Mouse (Mus musculus): ENCODE measurements around the gene Rpl37.

The Rpl37 gene

DNA sequence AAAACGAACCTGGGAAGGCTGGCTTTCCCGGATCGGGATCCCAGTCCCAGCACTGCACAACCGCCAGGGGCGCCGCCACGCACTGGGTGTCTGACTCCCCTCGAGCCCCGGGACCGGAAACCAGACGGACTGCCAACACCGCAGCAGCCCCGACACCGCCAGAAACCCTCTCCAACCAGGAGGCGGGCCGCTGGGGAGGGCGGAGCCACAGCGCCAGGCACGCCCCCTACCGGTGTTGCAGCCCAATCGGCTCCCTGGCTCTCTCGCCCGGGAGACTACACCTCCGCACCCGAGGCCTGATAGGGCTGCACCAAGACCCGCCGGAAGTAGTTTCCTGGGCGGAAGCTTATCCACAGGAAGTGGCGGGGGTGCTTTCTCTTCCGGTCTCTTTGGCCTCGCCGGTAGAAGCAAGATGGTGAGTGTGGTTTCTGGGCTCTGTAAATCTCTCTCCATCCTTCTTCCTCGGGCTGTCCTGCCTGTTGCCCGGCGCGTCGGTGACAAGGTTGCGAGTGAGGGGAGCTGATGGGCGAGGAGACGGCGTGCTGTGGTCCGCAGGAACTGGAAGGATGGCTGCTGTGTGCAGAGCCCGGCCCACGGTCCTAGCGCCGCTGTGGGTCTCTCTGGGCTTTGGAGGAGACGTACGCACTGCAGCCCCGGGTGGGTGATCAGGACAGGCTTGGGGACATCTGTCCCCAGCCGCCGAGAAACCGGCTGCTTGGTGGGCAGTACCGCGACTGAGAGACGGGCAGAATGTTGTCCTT is at the start of gene Rpl37:
TSS of gene Rpl37 (plus strand) at position 376 of the 761 bp plus-strand sequence.
- DNase-seq (ENCODE audit: low read depth, low spot score), result peak; percentile 96

GRCm38 (mm10) chr15:5068801-5069518 is 47.5 kb upstream of the Rpl37 start:
- peak; percentile 85 for DNase-seq (ENCODE audit: low read depth, low spot score)

DNA sequence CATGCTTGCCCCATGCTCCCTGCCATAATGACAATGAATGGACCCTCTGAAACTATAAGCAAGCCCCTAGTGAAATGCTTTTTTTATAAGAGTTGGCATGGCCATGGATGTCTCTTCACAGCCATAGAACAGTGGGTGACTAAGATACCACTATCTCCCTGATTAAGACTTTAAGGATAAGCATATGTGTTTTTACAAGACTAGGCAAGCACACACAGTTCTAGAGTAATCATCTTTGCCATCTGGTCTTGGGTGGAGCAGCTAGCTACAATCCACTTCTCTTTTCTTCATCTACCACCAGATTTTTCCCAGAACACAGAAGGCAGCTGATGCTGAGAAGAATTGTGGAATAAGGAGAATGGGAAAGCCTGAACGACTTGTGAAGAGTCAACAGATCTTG is 35.2 kb upstream of the Rpl37 start:
- no peak for DNase-seq (ENCODE audit: low read depth, low spot score)

DNA sequence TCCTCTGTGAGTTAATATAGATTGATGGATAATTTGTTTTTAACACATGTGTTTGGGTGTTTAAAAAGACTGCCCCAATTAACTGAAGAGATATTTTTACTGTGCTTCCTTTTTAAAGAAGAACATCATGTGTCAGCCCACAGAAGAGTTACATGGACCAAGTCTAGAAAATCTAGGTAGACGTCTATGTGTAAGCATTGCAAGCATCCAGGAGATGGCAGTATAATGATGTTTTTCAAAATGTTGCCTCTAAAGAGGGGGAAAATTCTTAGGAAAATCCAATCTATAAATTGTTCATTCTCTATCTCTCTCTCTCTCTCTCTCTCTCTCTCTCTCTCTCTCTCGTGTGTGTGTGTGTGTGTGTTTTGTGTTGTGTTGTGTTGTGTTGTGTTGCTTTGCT is 30.3 kb upstream of the Rpl37 start:
- DNase-seq (ENCODE audit: low read depth, low spot score), result peak; percentile 32

- DNase-seq (ENCODE audit: low read depth, low spot score), result no peak
Observed at GRCm38 (mm10) chr15:5088850-5089608, 27.4 kb upstream of the Rpl37 start.

GRCm38 (mm10) chr15:5090131-5090530 is 26.3 kb upstream of the Rpl37 start:
- no peak for DNase-seq (ENCODE audit: low read depth, low spot score)

DNA sequence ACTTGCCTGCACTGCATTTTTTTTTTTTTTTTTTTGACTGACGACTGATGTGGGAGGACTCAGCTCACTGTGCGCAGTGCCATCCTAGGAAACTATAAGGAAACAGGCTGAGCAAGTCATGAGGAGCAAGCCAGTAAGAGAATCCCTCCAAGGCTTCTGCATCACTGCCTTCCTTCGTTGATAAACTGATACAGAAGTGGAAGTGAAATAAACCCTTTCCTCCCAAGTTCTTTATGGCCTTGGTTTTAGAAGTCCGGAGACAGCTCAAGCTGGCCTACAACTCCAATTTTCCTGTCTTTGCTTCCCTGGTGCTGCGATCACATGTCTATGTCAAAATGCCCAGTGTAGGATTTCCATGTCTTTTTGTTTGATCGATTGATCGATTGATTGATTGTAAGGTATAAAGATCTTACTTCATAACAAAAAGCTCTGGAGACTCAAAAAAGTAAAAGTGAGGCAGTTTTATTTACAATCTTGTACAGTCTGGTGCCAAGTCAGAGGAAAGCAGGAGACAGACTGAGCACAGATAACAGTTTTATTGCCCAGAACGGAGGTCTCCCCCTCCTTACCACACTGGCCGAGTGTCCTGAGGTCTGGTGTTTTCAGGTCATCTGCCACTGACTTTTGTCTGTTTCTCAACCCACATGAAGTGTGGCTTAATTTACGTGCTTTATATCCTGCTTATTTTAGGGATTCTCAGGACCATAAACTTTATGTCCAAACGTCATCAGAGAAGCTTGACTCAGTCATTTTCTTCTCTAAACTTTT is 20.7 kb upstream of the Rpl37 start:
- no peak for DNase-seq (ENCODE audit: low read depth, low spot score)

- DNase-seq (ENCODE audit: low read depth, low spot score), result no peak
Observed at GRCm38 (mm10) chr15:5097376-5097775, 19.1 kb upstream of the Rpl37 start.

DNA sequence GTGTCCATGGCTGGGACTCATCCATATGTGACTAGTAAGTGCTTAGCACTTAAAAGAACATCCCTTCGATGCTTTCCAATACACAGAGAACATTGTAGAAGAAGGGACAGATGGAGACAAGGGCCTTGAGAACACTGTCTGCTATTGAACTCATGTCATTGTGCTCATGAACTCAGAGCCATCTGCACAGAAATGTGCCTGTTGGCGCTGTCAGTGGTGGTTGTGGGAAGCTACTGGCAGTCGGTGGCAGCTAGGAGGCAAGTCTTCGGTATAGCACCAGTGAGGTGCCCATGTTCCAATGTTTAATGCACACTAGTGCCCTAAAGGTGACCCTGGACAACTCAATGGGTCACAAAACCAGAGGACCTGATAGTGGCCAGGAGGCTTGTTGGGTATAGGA is 14.1 kb upstream of the Rpl37 start:
- no peak for DNase-seq (ENCODE audit: low read depth, low spot score)

GRCm38 (mm10) chr15:5105891-5106290 is 10.6 kb upstream of the Rpl37 start:
- DNase-seq (ENCODE audit: low read depth, low spot score), result no peak

DNA sequence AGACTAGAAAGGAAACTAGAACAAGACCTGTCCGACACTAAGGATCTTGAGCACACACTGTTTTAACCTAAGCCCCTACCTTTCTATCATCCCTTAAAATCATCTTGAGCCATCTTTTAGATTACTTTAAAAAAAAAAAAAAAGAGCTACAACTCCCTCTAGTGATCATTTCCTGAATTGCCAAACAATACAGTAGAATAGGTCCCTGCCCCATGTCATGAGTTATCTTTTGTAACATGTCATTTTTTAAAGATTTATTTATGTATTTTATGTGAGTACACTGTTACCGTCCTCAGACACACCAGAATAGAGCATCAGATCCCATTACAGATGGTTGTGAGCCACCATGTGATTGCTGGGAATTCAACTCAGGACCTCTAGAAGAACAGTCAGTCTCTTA is 10.2 kb upstream of the Rpl37 start:
- DNase-seq (ENCODE audit: low read depth, low spot score), result no peak

- no peak for DNase-seq (ENCODE audit: low read depth, low spot score)
Observed at GRCm38 (mm10) chr15:5107686-5108654, 8.5 kb upstream of the Rpl37 start, which contains the start of gene Card6. Gene Card6, minus strand, starts transcription at chr15:5108539.

GRCm38 (mm10) chr15:5108655-5109040 is 7.8 kb upstream of the Rpl37 start:
- DNase-seq (ENCODE audit: low read depth, low spot score), result no peak

- DNase-seq (ENCODE audit: low read depth, low spot score), result no peak
Observed at GRCm38 (mm10) chr15:5112651-5113050, 3.8 kb upstream of the Rpl37 start.

DNA sequence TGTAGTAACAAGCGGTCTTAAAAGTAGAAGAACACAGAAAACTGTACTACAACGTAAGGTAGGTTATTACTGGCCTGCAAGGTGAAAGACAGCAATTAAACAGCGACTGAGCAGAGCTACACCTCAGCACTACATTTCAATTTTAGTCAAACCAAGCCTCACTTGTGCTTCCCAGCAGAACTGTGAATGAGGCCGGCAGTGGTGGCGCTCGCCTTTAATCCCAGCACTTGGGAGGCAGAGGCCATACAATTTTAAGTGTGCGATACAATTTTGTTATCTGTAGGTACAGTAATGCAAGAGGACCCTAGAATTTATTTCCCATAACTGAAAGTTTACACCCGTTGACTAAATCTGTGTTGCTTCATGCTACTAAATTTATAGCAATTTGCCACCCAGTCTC is 1.3 kb upstream of the Rpl37 start:
- no peak for DNase-seq (ENCODE audit: low read depth, low spot score)

DNA sequence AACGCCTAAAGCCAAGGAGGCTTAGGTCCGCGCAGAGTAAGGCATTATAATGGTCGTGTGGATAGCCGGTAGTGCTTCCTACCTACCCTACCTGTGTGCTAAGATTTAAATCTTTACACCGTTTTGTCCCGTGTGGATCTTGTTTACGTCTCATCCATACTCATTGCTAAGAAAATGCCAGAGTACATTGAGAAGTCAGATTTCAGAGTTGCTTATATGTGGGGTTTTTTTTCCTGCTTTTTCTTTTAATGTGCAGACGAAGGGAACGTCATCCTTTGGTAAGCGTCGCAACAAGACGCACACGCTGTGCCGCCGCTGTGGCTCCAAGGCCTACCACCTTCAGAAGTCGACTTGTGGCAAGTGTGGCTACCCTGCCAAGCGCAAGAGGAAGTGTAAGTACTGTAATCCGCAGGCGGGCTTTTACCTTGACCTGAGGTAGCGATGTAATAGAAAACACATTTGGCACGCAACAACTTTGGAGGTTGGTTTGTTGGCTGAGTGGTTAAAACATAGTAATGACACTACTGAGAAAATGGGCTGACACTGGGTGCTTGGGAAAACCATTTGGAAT is 671 bp downstream of the Rpl37 start:
- no peak for DNase-seq (ENCODE audit: low read depth, low spot score)

- no peak for DNase-seq (ENCODE audit: low read depth, low spot score)
Observed at GRCm38 (mm10) chr15:5118626-5119025, 2.2 kb downstream of the Rpl37 start.

GRCm38 (mm10) chr15:5119192-5119591 is 2.7 kb downstream of the Rpl37 start:
- no peak for DNase-seq (ENCODE audit: low read depth, low spot score)

GRCm38 (mm10) chr15:5119707-5120106 is 3.3 kb downstream of the Rpl37 start:
- no peak for DNase-seq (ENCODE audit: low read depth, low spot score)
